Comparison of ENCODE assay signal across 8 mouse cellular contexts in genomic region chr2:160733131-160733531, GRCm38 (mm10). TPM values are rescaled to one million over a fixed set of nuclear protein-coding genes. Genes with fewer than 3 reads are reported as not detected.
A peak's percentile ranks its signal among the peaks of the same experiment; 100 is the strongest.
DNase-seq lines count a peak whose midpoint lies in the region; ATAC-seq and TF ChIP-seq lines count a peak whose summit lies in the region.

No protein-coding gene starts in this region.

- no peak for TF ChIP-seq CTCF in cerebellum, adult 2 months (IDR thresholded peaks at IDR 0.05; ENCODE audit: borderline replicate concordance, insufficient read depth, low read depth, low read length)

- H3K27ac ChIP-seq in cerebellum, adult 2 months (ENCODE audit: insufficient read depth, low read length), result no peak overlapping the region
- no peak overlapping the region; the same call in 1 of the 2 replicates for H3K27ac ChIP-seq in hindbrain, embryonic 10.5 days
- no peak overlapping the region for H3K27ac ChIP-seq in midbrain, embryonic 11.5 days (ENCODE audit: low read depth, low read length)

- ATAC-seq in midbrain, embryonic 11.5 days (ENCODE audit: low FRiP score), result no peak

- no peaks in the 10 kb centered on the region for H3K27me3 ChIP-seq in cerebellum, adult 2 months (ENCODE audit: control insufficient read depth, insufficient read depth, low read length)
- peaks cover 4% of the 10 kb centered on the region; the same call in 1 of the 2 replicates for H3K27me3 ChIP-seq in hindbrain, embryonic 10.5 days (ENCODE audit: insufficient read depth, poor library complexity, severe bottlenecking)
- peaks cover 2% of the 10 kb centered on the region; the same call in 1 of the 2 replicates for H3K27me3 ChIP-seq in midbrain, embryonic 11.5 days (ENCODE audit: control insufficient read depth, insufficient read depth, low read length)

- no peak for DNase-seq in cerebellum, adult 2 months
- DNase-seq in cerebellum, postnatal 25 days, result no peak
- DNase-seq in CD4-positive helper T cell, adult 2 months (ENCODE audit: low read depth, low spot score), result peak; percentile 81
- no peak for DNase-seq in hindbrain, embryonic 10.5 days (ENCODE audit: low spot score)
- DNase-seq in midbrain, embryonic 11.5 days (ENCODE audit: low spot score, missing footprints), result no peak
- DNase-seq in adipocyte (ENCODE audit: low spot score), result no peak
- no peak for DNase-seq in layer of hippocampus, adult 9-10 months (ENCODE audit: low spot score)
- DNase-seq in ovary, postnatal 36 days (ENCODE audit: low spot score), result no peak

- H3K4me2 ChIP-seq in midbrain, embryonic 11.5 days, result peak overlapping the region; percentile 91

- H3K9ac ChIP-seq in midbrain, embryonic 11.5 days (ENCODE audit: low read length), result peak overlapping the region; percentile 99

- H3K4me1 ChIP-seq in cerebellum, adult 2 months (ENCODE audit: control insufficient read depth, insufficient read depth, low read length), result peaks cover 23% of the 10 kb centered on the region; the same call in 1 of the 2 replicates
- peaks cover 58% of the 10 kb centered on the region for H3K4me1 ChIP-seq in hindbrain, embryonic 10.5 days (replicated peaks)
- peaks cover 22% of the 10 kb centered on the region for H3K4me1 ChIP-seq in midbrain, embryonic 11.5 days (ENCODE audit: control insufficient read depth, insufficient read depth, low read length)

- no peak for TF ChIP-seq POLR2A in cerebellum, adult 2 months (IDR thresholded peaks at IDR 0.05; ENCODE audit: borderline replicate concordance, insufficient read depth, low read length)

- H3K9me3 ChIP-seq in hindbrain, embryonic 10.5 days, result no peaks in the 10 kb centered on the region
- no peaks in the 10 kb centered on the region for H3K9me3 ChIP-seq in midbrain, embryonic 11.5 days (ENCODE audit: control insufficient read depth, low read length)

- WGBS in cerebellum, adult 2 months, result 39% methylated on average over 7 of the region's 7 CpGs
- WGBS in hindbrain, embryonic 10.5 days, result 81% methylated on average over 7 of the region's 7 CpGs
- WGBS in midbrain, embryonic 11.5 days, result 81% methylated on average over 7 of the region's 7 CpGs

- peak overlapping the region; percentile 39 for H3K4me3 ChIP-seq in cerebellum, adult 2 months (replicated peaks; ENCODE audit: insufficient read depth, low read depth, low read length)
- peak overlapping the region; percentile 91 for H3K4me3 ChIP-seq in hindbrain, embryonic 10.5 days
- peak overlapping the region; percentile 89 for H3K4me3 ChIP-seq in midbrain, embryonic 11.5 days (ENCODE audit: low read depth, low read length)

- peaks cover 46% of the 10 kb centered on the region for H3K36me3 ChIP-seq in hindbrain, embryonic 10.5 days
- H3K36me3 ChIP-seq in midbrain, embryonic 11.5 days (ENCODE audit: control insufficient read depth, insufficient read depth, low read length), result no peaks in the 10 kb centered on the region

RNA-seq across cellular contexts. Expression of gene Plcg1, which starts 2.0 kb away (rescaled TPM):
- polyA plus RNA-seq in cerebellum, adult 2 months (2012; rRNA removed), result 73.1 and 74.5 TPM in 2 replicates
- 65.1 and 78.0 TPM in 2 replicates for polyA plus RNA-seq in hindbrain, embryonic 10.5 days (2016; fragmentation: Nextera tagmentation; extraction: Ambion mirVana)
- polyA plus RNA-seq in midbrain, embryonic 11.5 days (2014; fragmentation: Nextera tagmentation; extraction: Ambion mirVana), result 64.0 and 65.3 TPM in 2 replicates

Comparison
In these comparisons a context has a peak if more than half of its experiments do, and no peak if none do; other contexts are left out.
1. H3K4me3 ChIP-seq: peak in every context shown above with its lines; median percentile 91 in hindbrain, embryonic 10.5 days; 89 in midbrain, embryonic 11.5 days; 39 in cerebellum, adult 2 months.